Mouse (Mus musculus): Measurements from ENCODE around the gene Ormdl3. TPM values are rescaled to one million over a fixed set of nuclear protein-coding genes. Genes with fewer than 3 reads are reported as not detected.

Ormdl3 gene
- total RNA-seq, 1 experiment = 45.4 TPM

DNA sequence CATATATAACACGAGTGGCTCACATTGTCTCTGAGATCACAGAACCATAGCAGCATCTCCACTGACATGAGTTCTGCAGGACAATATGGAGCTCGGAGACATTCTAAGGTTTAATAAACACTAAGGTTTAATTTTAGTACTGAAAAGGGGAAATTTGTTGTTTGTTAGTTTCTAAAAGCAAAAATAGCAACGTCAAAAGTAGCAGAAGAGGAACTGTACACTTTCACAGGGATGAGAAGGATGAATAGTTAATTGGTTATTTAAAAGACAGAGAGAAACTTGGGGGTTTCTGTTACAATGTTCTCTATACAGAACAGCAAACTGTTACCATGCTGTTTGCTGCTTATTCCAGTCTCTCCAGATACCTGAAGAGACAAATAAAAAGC lies 39.9 kb downstream of the Ormdl3 start:
- H3K9ac ChIP-seq (ENCODE audit: insufficient read depth, low read depth, low read length, poor library complexity, severe bottlenecking) = no peak overlapping the region
- in situ Hi-C loops (cut with MboI; ENCODE audit: low sequenced_read_pairs in 2 of 2, unreplicated experiment in 2 of 2) = no loop called here

DNA sequence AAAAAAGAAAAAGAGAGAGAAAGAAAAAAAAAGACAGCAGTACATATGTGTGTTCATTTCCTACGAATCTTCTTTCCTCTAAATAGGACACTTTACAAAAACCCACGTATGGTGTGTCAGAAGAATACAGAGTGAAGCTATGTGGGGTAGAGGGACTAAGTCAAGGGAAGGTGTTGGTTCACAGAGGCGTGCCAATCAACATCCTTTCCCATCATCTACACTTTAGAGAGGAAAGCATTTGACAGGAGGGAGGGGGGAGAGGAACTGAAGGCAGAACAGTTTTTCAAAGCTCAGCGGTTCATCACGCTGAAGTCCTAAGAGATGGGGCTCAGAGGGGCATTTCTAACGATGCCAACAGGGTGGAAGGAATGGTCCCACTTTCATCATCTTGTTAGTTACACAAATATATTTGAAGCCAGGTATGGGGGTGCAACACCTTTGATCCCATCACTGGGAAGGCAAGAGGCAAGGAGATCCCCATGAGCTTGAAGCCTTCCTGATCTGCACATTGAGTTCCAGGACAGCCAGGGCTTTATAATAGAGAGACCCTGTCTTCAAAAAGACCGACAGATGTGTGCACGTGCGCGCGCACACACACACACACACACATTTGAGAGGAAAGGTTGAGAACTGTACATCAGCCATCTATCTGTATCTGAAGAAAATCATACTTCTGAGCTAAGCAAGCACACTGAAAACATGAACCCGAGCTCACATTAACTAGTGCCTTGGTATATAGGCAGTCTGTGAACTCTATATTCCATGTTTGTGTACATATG lies 40.5 kb downstream of the Ormdl3 start:
- no peaks in the 10 kb centered on the region for H3K9me3 ChIP-seq (ENCODE audit: control insufficient read depth, insufficient read depth, low read depth, low read length)
- no peak overlapping the region for H3K4me3 ChIP-seq (ENCODE audit: insufficient read depth in 1 of 2, low read depth in 1 of 2, low read length in 2 of 2, poor library complexity in 1 of 2, severe bottlenecking in 1 of 2)
- TF ChIP-seq ZC3H11A (IDR thresholded peaks at IDR 0.05; ENCODE audit: borderline replicate concordance, low read depth, low read length) (no peak), CHD2 (IDR thresholded peaks at IDR 0.05; ENCODE audit: low read depth, low read length) (no peak), MAFK (IDR thresholded peaks at IDR 0.05; ENCODE audit: insufficient read depth, low read depth, low read length) (no peak), HCFC1 (IDR thresholded peaks at IDR 0.05; ENCODE audit: borderline replicate concordance, insufficient read depth, low read length) (no peak), ZNF384 (IDR thresholded peaks at IDR 0.05; ENCODE audit: low read depth, low read length) (no peak)
- H3K27ac ChIP-seq (ENCODE audit: insufficient read depth, low read depth, low read length, poor library complexity, severe bottlenecking) = no peak overlapping the region
- in situ Hi-C loops (cut with MboI; ENCODE audit: low sequenced_read_pairs in 2 of 2, unreplicated experiment in 2 of 2) = no loop called here
- no peak for DNase-seq (ENCODE audit: low read depth, low spot score)
- no peaks in the 10 kb centered on the region for H3K36me3 ChIP-seq (ENCODE audit: control insufficient read depth, insufficient read depth, low read length, poor library complexity, severe bottlenecking)
- H3K4me1 ChIP-seq (ENCODE audit: control insufficient read depth in 2 of 2, insufficient read depth in 2 of 2, low read length in 2 of 2, poor library complexity in 1 of 2) = peaks cover 0 to 4% of the 10 kb centered on the region in 2 experiments; a peak in 1 of 4 replicates
- no peak overlapping the region for H3K9ac ChIP-seq (ENCODE audit: insufficient read depth, low read depth, low read length, poor library complexity, severe bottlenecking)

More for the DNA sequence above, 39.9 kb downstream of the Ormdl3 start:
- Histone ChIP-seq H3K27ac (ENCODE audit: insufficient read depth, low read depth, low read length, poor library complexity, severe bottlenecking) (no peak overlapping the region), H3K36me3 (ENCODE audit: control insufficient read depth, insufficient read depth, low read length, poor library complexity, severe bottlenecking) (no peaks in the 10 kb centered on the region), H3K4me3 (ENCODE audit: insufficient read depth in 1 of 2, low read depth in 1 of 2, low read length in 2 of 2, poor library complexity in 1 of 2, severe bottlenecking in 1 of 2) (no peak overlapping the region), H3K4me1 (ENCODE audit: control insufficient read depth in 2 of 2, insufficient read depth in 2 of 2, low read length in 2 of 2, poor library complexity in 1 of 2) (peaks cover 0 to 4% of the 10 kb centered on the region in 2 experiments; a peak in 1 of 4 replicates), H3K9me3 (ENCODE audit: control insufficient read depth, insufficient read depth, low read depth, low read length) (no peaks in the 10 kb centered on the region)
- no peak for DNase-seq (ENCODE audit: low read depth, low spot score)
- no peak for TF ChIP-seq CHD2 (IDR thresholded peaks at IDR 0.05; ENCODE audit: low read depth, low read length)
- TF ChIP-seq HCFC1 (IDR thresholded peaks at IDR 0.05; ENCODE audit: borderline replicate concordance, insufficient read depth, low read length) = no peak
- TF ChIP-seq ZC3H11A (IDR thresholded peaks at IDR 0.05; ENCODE audit: borderline replicate concordance, low read depth, low read length) = no peak
- no peak for TF ChIP-seq ZNF384 (IDR thresholded peaks at IDR 0.05; ENCODE audit: low read depth, low read length)
- TF ChIP-seq MAFK (IDR thresholded peaks at IDR 0.05; ENCODE audit: insufficient read depth, low read depth, low read length) = no peak

DNA sequence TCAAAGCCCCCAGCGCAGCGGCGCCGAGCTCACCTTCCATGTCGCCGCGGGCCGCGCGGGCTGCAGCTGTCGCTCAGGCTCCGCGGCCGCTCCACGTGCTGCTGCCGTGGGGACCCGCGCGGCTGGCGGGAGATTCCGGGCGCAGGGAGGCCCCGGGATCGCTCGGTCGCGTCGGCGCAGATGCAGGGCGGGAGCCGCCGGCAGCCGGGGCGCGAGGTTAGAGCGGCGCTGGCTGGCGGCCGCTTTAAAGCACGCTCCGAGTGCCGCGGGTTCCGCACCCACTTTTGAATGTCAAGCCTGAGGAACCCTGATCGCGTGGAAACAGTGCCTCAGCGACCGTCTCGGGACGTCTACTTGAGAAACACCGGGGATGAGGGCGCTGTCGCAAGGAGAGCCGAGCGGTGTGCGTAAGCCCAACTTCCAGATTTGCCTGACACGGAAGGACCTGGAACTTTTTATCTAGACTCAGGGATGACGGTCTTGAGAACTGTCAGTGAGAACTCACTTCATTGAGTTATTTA lies 41.4 kb downstream of the Ormdl3 start, which contains the start of gene Ikzf3:
TSS of gene Ikzf3 (minus strand) at position 321 of the 521 bp plus-strand sequence.
- Histone ChIP-seq H3K9ac (ENCODE audit: insufficient read depth, low read depth, low read length, poor library complexity, severe bottlenecking) (peak within 1 kb of the TSS; percentile 57), H3K27ac (ENCODE audit: insufficient read depth, low read depth, low read length, poor library complexity, severe bottlenecking) (no peak within 1 kb of the TSS)
- TF ChIP-seq CHD2 (IDR thresholded peaks at IDR 0.05; ENCODE audit: low read depth, low read length) (no peak), MAFK (IDR thresholded peaks at IDR 0.05; ENCODE audit: insufficient read depth, low read depth, low read length) (no peak), ZC3H11A (IDR thresholded peaks at IDR 0.05; ENCODE audit: borderline replicate concordance, low read depth, low read length) (no peak), HCFC1 (IDR thresholded peaks at IDR 0.05; ENCODE audit: borderline replicate concordance, insufficient read depth, low read length) (no peak), ZNF384 (IDR thresholded peaks at IDR 0.05; ENCODE audit: low read depth, low read length) (no peak)

DNA sequence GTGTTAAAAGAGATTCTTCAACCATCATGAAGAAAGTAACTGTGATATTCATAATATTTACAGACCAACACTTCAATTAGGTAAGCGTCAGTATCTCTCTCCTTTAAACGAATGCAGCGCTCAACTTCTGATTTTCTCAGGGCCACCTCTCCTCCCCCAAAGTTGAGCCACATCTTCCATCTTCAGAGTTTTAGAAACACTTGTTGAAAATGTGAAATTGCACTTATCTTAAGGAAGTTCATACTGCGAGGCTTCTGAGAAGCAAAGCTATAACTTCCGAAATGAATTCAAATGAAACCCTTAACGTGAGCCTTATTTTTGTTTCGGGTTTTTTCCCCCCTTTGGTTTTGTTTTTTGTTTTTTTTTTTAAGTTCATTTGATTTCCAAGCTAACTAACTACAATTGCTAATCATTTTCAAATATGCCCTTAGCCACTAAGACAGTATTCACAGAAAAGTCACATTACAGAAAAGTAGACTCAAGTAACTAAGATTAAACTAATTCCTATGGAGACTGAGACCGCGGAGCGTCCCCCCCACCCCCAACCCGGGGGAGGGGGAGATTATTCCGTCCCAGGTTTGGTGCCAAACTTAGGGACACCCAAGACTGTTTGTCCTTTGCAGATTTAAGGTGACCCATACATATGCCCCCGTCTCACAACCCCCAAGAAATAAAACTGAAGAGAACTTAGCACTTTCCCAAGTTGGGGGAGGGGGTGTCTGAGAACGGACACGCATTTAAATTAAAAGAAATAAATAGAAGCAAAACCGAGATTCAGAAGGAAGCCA lies 42.1 kb downstream of the Ormdl3 start:
- TF ChIP-seq MAFK (IDR thresholded peaks at IDR 0.05; ENCODE audit: insufficient read depth, low read depth, low read length) (no peak), ZNF384 (IDR thresholded peaks at IDR 0.05; ENCODE audit: low read depth, low read length) (no peak), HCFC1 (IDR thresholded peaks at IDR 0.05; ENCODE audit: borderline replicate concordance, insufficient read depth, low read length) (no peak), ZC3H11A (IDR thresholded peaks at IDR 0.05; ENCODE audit: borderline replicate concordance, low read depth, low read length) (no peak), CHD2 (IDR thresholded peaks at IDR 0.05; ENCODE audit: low read depth, low read length) (no peak)
- DNase-seq (ENCODE audit: low read depth, low spot score) = no peak
- no peaks in the 10 kb centered on the region for H3K9me3 ChIP-seq (ENCODE audit: control insufficient read depth, insufficient read depth, low read depth, low read length)
- H3K27ac ChIP-seq (ENCODE audit: insufficient read depth, low read depth, low read length, poor library complexity, severe bottlenecking) = no peak overlapping the region
- in situ Hi-C loops (cut with MboI; ENCODE audit: low sequenced_read_pairs in 2 of 2, unreplicated experiment in 2 of 2) = no loop called here
- no peaks in the 10 kb centered on the region for H3K4me1 ChIP-seq (ENCODE audit: control insufficient read depth in 2 of 2, insufficient read depth in 2 of 2, low read length in 2 of 2, poor library complexity in 1 of 2)
- peak overlapping the region; percentile 42 to 69 for H3K4me3 ChIP-seq (ENCODE audit: insufficient read depth in 1 of 2, low read depth in 1 of 2, low read length in 2 of 2, poor library complexity in 1 of 2, severe bottlenecking in 1 of 2)
- peak overlapping the region; percentile 57 for H3K9ac ChIP-seq (ENCODE audit: insufficient read depth, low read depth, low read length, poor library complexity, severe bottlenecking)
- H3K36me3 ChIP-seq (ENCODE audit: control insufficient read depth, insufficient read depth, low read length, poor library complexity, severe bottlenecking) = no peaks in the 10 kb centered on the region

More for the DNA sequence above, 41.4 kb downstream of the Ormdl3 start, which contains the start of gene Ikzf3:
- Histone ChIP-seq H3K4me1 (ENCODE audit: control insufficient read depth in 2 of 2, insufficient read depth in 2 of 2, low read length in 2 of 2, poor library complexity in 1 of 2) (0 out of 4 replicates have a peak, but pooled peaks cover 0 to 2% of the 10 kb centered on the region in 2 experiments), H3K9me3 (ENCODE audit: control insufficient read depth, insufficient read depth, low read depth, low read length) (no peaks in the 10 kb centered on the region), H3K36me3 (ENCODE audit: control insufficient read depth, insufficient read depth, low read length, poor library complexity, severe bottlenecking) (no peaks in the 10 kb centered on the region), H3K4me3 (ENCODE audit: insufficient read depth in 1 of 2, low read depth in 1 of 2, low read length in 2 of 2, poor library complexity in 1 of 2, severe bottlenecking in 1 of 2) (peak within 1 kb of the TSS; percentile 42 to 69)
- in situ Hi-C loops (cut with MboI; ENCODE audit: low sequenced_read_pairs in 2 of 2, unreplicated experiment in 2 of 2) = no loop called here
- DNase-seq (ENCODE audit: low read depth, low spot score) = no peak

Data from ES-E14 (cell line).